Mouse (Mus musculus) megakaryocyte-erythroid progenitor cell, adult 5-6 weeks (primary cell): ENCODE data around the gene Vmn2r35. TPM values are rescaled to one million over a fixed set of nuclear protein-coding genes. Genes with fewer than 3 reads are reported as not detected.
"Not testable (repeated sequence)": the region's sequence is repeated elsewhere in the genome, so short reads cannot be mapped to it uniquely, and the experiment has no call there.

Experiments
- ATAC-seq: replicated peaks from 2 replicates; pipeline ENCODE4 v1.8.0; 2016; ENCODE audit warnings: mild to moderate bottlenecking, inconsistent platforms; ENCODE audit not compliant: severe bottlenecking, poor library complexity, low FRiP score, low TSS enrichment
- total RNA-seq, 2 experiments: library from RNA; stranded (forward) in 1 of 2; stranded (reverse) in 1 of 2; fragments of 200-1000, 215-1000 nt in 1 of 2; fragments of >200 nt in 1 of 2; fragmentation: Nextera tagmentation in 1 of 2; gene quantifications; 2 replicates each; pipeline ENCODE4 v1.2.3; 2014 to 2017

Gene Vmn2r35
- not detected in 2 replicates for total RNA-seq (2014; fragmentation: Nextera tagmentation)
- total RNA-seq (2017) = not detected in 2 replicates

DNA sequence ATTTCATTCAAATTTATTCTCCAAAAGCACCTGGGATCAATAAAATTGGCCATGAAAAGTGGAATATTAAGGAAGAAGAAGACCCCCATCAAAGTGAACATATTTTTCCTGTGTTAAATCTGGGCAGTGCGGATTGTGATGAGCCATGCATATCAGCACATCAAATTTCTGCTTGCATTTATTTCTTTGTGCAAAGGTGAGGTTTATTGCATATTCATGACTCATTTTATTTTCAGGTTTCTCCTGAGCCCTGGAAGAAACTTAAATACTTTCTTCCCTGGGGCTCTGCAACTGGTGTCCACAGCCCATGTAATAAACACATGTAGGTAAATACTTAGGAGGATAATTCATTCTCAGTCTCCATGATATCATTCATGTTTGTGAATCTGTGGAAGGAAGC lies at the start of gene Vmn2r35:
Gene Vmn2r35, minus strand, starts transcription at position 101 of the 400 bp plus-strand sequence.
- ATAC-seq = not testable (repeated sequence)

DNA sequence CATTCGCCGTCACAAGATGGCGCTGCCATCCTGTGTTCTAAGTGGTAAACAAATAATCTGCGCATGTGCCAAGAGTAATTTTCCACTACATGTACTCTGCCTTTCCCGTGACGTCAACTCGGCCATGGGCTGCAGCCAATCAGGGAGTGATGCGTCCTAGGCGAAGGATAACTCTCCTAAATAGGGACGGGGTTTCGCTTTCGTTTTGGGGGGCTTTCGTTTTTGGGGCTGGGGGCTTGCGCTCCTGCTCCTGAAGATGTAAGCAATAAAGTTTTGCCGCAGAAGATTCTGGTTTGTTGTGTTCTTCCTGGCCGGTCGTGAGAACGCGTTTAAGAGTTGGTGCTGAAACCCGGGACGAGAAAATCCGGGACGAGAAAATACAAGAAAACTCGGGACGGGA lies 25.5 kb downstream of the Vmn2r35 start:
- ATAC-seq = not testable (repeated sequence)

Other genes with a start within 250 kb of the Vmn2r35 start
- not detected in 2 replicates for gene Vmn2r34, start 130.4 kb downstream of the Vmn2r35 start, total RNA-seq (2014; fragmentation: Nextera tagmentation)
- gene Vmn2r34, start 130.4 kb downstream of the Vmn2r35 start, total RNA-seq (2017) = not detected in 2 replicates
- gene Vmn2r36, start 82.6 kb upstream of the Vmn2r35 start, total RNA-seq (2014; fragmentation: Nextera tagmentation) = not detected in 2 replicates
- not detected in 2 replicates for gene Vmn2r36, start 82.6 kb upstream of the Vmn2r35 start, total RNA-seq (2017)